Mouse (Mus musculus) cerebellum, postnatal 10 days (tissue): Measurements from ENCODE around the gene Cenpj.

Experiments used
- DNase-seq, 2 experiments: peaks; one replicate each; pipeline ENCODE4 v3.0.0; 2021; ENCODE audit warnings: mixed read lengths in 2 of 2

Cenpj gene

GRCm38 (mm10) chr14:56575416-56575815, at the start of gene Cenpj, which contains the start of gene Parp4:
TSS of gene Cenpj (minus strand) at chr14:56575425.
TSS of gene Parp4 (plus strand) at chr14:56575619.
- peak; percentile 55 to 67 for DNase-seq

- no peak for DNase-seq
Measured at GRCm38 (mm10) chr14:56620425-56620824, 45.2 kb upstream of the Cenpj start.

GRCm38 (mm10) chr14:56617470-56617869, 42.2 kb upstream of the Cenpj start:
- no peak for DNase-seq

DNA sequence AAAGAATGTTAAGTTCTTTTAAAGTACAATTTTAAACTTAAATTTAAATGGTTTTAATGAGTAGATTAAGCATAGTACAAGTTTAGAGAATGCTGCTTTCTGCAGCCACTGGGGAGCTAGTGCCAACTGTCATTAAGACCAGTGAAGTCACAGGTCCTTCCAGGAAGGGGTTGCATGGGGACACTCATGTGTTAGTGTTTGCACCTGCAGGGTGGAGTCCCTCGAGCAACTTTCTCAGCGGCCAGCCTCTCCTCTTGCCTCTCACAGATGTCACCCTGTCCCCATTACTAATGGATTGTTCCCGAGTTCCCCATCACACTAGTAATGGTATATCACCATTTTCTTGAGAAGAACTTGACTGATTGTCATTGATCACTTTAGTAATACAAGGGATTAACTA, 38.0 kb upstream of the Cenpj start:
- DNase-seq, result no peak

GRCm38 (mm10) chr14:56605136-56605535, 29.9 kb upstream of the Cenpj start:
- no peak for DNase-seq

DNA sequence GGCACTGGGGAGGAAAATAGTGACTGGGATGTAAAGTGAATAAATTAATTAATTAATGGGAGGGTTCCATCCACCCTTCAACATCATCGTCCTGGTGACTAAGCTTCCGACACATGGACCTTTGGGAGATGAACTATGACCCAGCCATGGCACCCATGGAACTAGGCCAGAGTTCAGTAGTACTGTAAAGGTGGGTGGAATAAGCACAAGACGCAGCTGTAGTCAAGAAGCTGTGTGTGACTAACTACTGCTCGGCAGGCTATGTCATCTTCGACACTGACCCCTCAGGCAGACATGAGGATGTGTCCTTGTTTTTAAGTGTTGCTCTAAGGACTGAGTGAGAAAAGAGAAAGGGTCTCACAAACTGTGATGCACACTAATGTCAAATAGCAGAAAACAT, 29.2 kb upstream of the Cenpj start:
- DNase-seq, result no peak

- no peak for DNase-seq
Measured at GRCm38 (mm10) chr14:56602069-56602468, 26.8 kb upstream of the Cenpj start.

- DNase-seq, result peak; percentile 60 to 65
Measured at GRCm38 (mm10) chr14:56598759-56599158, 23.5 kb upstream of the Cenpj start.

DNA sequence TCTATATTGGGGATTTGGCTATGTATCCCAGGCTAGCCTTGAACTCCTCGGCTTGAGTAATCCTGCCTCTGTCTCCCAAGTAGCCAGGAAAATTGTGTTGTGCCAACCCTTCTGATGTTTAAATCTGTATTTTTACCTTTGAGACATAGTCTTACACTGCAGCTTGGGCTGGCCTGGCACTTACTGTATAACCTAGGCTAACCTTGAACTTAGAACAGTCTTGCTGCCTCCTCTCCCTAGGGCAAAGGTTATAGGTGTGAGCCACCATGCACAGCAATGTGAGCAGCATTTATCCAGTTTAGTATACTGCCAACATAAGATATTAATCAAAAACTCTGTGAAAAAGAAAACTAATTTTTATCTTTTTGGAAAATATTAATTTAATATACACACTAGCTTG, 19.6 kb upstream of the Cenpj start:
- DNase-seq, result no peak

GRCm38 (mm10) chr14:56592191-56592590, 17.0 kb upstream of the Cenpj start:
- no peak for DNase-seq

- DNase-seq, result no peak
Measured at GRCm38 (mm10) chr14:56582294-56582693, 7.1 kb upstream of the Cenpj start.

DNA sequence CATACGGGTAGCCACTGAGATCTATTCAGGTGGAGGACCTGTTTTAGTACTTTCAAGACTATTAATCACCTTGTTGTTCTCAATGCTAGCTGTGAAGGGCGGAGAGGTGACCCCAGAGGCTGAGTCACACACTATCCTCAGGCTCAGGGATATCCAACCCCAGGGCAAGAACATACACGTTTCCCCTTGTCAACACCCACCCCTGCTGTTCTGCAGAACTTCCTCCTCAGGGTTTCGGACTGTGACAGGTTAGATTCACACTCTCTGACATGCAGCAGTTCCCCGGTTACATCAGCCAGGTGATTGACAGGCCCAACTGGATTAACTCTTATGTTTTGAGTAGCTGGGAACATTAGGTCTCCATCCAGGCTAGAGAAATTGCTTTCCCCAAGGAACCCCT, 5.9 kb upstream of the Cenpj start:
- DNase-seq, result no peak

- DNase-seq, result no peak
Measured at GRCm38 (mm10) chr14:56579011-56579410, 3.8 kb upstream of the Cenpj start.

GRCm38 (mm10) chr14:56575969-56576901, 1.0 kb upstream of the Cenpj start:
- DNase-seq, result no peak

DNA sequence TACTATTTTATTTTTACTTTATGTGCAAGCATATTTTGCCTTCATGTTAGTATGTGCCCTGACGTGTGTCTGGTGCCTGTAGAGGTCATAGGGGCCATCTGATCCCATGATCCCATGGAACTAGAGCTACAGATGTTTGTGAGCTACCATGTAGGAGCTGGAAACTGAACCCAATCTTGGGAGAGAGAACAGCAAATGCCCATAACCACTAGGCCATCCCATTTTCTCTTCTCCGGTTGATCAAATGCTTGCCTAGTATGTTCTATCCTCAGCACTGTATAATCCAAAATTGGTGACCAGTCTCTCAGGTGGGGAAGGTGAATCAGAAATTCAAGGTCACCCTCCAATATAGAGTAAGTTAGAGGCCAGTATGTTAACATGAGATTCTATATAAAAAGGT, 2.7 kb downstream of the Cenpj start:
- no peak for DNase-seq

DNA sequence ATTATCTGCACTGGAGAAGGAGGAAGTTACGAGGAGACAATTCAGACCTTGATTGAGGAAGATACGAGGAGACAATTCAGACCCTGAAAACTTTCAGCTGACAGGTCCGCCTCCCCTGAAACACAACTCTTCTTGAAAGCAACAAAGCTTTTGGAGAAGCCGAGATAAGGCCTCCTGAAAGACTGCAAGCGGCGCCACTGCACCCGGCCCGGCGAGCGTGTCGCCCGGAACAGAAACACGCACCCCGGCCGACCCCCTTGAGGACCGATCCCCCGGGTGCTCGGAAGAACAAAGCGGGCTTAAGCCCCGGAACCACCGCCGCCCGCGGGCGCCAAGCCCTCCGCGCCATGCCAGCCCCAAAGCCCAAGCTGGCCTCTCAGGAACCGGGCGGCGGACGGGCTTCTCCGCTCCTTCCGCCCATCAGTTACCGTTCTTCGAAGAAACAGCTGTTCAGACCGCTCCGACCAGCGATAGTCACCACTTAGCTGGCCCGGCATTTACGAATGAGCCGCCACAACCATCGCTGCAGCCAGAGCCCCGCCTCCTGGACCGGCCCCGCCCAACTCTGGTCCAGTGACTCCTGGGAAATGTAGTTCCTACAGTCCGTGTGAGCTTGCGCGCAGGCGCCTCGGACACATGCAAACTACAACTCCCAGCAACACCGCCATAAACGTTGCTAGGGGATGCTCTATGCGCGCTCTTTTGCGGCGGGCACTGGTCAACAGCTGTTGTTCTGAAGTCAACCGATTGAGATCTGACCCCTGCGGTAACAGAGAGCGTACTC, 3.7 kb downstream of the Cenpj start:
- peak; percentile 96 to 98 for DNase-seq

- DNase-seq, result no peak
Measured at GRCm38 (mm10) chr14:56569041-56569440, 6.2 kb downstream of the Cenpj start.

DNA sequence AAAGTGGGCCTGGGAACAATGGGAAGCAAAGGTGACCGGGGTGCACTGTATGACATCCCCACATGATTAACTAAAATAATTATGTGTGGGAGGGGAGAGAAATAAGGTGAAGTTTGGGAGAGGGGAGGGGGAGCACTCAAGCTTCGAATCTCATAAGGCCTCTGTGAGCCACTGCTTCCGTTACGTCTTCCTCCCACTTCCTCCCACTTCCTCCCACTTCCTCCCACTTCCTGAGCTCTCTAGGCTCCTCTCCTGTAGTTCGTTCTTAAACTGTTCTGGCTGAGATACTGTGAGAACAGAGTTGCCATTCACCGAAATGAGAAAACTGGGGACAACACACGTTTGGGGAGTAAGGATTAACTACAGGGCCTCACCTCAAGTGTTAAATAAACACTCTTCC, 7.7 kb downstream of the Cenpj start:
- DNase-seq, result no peak

GRCm38 (mm10) chr14:56559134-56559533, 16.1 kb downstream of the Cenpj start:
- DNase-seq, result no peak

DNA sequence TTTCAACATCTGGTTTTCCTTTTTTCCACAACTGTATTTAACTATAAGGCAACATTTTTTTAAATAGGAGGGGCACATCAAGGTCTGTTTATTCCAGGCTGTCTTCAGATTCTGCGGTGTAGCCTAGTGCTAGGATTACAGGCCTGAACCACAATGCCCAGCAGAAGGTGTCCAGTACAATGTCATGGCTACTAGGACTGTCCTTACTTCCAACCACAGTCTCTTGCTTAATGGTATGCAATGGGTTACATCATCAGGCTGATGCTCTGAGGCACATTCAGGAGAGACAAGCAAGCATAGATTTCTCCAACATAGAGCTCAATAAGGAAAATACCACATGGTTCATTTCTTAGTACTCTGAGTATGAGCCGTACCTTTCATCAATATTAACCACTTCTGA, 20.5 kb downstream of the Cenpj start:
- DNase-seq, result no peak

DNA sequence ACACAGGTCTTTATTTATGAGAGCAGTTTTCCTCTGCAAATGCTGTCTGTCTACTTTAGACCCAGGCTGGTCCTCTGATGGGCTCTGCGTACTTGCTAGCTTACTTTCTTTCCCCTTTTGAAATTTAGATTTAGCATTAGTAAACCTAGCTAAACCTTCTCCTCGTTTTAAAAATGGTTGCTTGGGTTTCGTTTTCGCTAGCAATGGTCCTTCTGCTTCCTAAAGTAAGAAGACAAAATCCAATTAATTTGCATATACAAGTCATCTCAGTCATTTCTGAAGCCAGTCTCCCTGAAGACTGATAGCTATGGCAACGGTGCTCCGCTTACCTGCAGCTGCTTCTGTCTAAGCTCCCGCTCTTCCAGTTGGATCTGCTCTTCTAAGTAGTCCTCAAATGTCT, 21.9 kb downstream of the Cenpj start:
- DNase-seq, result no peak

- no peak for DNase-seq
Measured at GRCm38 (mm10) chr14:56552924-56553323, 22.3 kb downstream of the Cenpj start.

DNA sequence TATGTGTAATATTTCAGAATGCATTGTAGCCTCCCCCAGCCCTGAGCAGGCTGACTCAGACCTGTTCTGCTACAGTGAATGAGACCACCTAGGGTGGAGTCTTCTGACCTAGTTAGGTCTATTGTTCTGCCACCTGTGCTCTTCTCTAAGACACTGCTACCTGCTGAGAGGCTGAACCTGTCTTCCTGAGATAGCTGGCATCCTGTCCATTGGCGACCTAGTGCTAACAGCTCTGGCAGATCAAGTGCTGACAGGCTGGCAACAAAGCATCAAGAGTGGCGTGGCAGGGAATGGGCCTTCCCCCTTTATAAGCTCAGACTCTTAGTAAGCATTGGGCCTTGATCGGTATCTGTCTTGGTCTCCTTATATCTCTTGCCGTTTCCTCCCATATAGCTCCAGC, 24.3 kb downstream of the Cenpj start:
- DNase-seq, result peak; percentile 61 to 68

DNA sequence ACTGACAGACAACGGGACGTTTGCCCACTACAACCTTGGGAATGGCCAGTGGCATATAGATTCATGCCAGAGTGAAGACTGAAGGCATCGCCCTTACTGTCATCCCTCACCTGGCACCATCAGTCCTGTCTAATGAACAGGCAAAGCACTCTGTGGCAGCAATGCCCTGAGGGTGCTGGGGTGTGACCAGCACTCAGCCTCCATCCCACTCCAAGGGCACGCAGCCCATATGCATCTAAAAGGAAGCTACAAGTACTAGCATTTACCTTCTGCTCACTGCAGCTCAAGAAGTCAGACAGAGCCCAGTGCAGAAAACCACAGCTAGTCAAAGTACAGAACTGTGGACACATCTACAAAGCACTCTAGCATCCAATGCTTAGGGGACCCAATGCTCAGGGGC, 29.7 kb downstream of the Cenpj start:
- no peak for DNase-seq
